Mouse (Mus musculus): ENCODE results near the gene Rab5c. TPM values are rescaled to one million over a fixed set of nuclear protein-coding genes. Genes with fewer than 3 reads are reported as not detected.

The Rab5c gene
- polyA plus RNA-seq, 1 experiment from 2014 or later = 23.7 TPM

- H3K27me3 ChIP-seq (replicated peaks) = no peaks in the 10 kb centered on the region
- 0 out of 2 replicates have a peak, but pooled peaks cover 4% of the 10 kb centered on the region for H3K4me1 ChIP-seq
- no peak within 1 kb of the TSS for H3K4me3 ChIP-seq
- H3K27ac ChIP-seq = no peak within 1 kb of the TSS
- no peaks in the 10 kb centered on the region for H3K9me3 ChIP-seq
- 68% methylated on average over 7 of the region's 7 CpGs for WGBS
- peaks cover 47% of the 10 kb centered on the region for H3K36me3 ChIP-seq
- 0 out of 2 replicates have a peak within 1 kb of the TSS, but pooled peaks have one; percentile 13 for H3K9ac ChIP-seq
- H3K4me2 ChIP-seq (replicated peaks) = no peak within 1 kb of the TSS
- no peak for ATAC-seq (ENCODE audit: low FRiP score, low read depth)
These were observed 34.0 kb downstream of the Rab5c start, which contains the start of gene Dhx58 for GRCm38 (mm10) chr11:100703851-100704531. Gene Dhx58, minus strand, starts transcription at chr11:100704271.

DNA sequence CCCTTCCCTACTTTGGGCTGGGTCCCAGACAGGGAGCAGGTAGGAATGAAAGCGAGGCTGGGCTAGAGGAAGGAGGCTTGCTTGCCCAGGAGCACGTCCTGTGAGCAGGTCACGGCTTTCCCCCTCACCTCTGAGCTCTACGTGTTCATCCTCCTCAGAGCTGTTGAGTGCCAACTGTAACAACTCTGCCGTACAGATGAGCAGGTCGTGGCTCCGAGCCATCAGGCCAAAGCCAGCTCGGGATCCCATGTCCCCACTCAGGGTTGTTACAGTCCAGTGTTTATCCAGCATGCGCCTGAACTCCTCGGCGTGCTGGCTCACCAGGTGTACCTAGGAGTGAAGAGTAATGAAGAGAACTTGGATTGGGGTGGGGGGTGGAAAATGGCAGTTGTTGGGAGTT, 34.6 kb downstream of the Rab5c start:
- no peak for ATAC-seq (ENCODE audit: low FRiP score, low read depth)
- H3K9ac ChIP-seq = no peak overlapping the region
- H3K4me2 ChIP-seq (replicated peaks) = no peak overlapping the region
- H3K36me3 ChIP-seq = peaks cover 41% of the 10 kb centered on the region
- no peak overlapping the region for H3K4me3 ChIP-seq
- 0 out of 2 replicates have a peak, but pooled peaks cover 4% of the 10 kb centered on the region for H3K4me1 ChIP-seq
- no peaks in the 10 kb centered on the region for H3K27me3 ChIP-seq (replicated peaks)
- no peak overlapping the region for H3K27ac ChIP-seq
- 71% methylated on average over 11 of the region's 11 CpGs for WGBS
- no peaks in the 10 kb centered on the region for H3K9me3 ChIP-seq

- H3K4me3 ChIP-seq = no peak overlapping the region
- H3K4me1 ChIP-seq = 0 out of 2 replicates have a peak, but pooled peaks cover 4% of the 10 kb centered on the region
- H3K27me3 ChIP-seq (replicated peaks) = no peaks in the 10 kb centered on the region
- no peak overlapping the region for H3K27ac ChIP-seq
- no peak overlapping the region for H3K9ac ChIP-seq
- H3K36me3 ChIP-seq = peaks cover 36% of the 10 kb centered on the region
- 48% methylated on average over 7 of the region's 7 CpGs for WGBS
- H3K4me2 ChIP-seq (replicated peaks) = peak overlapping the region; percentile 44
- H3K9me3 ChIP-seq = no peaks in the 10 kb centered on the region
- 0 out of 2 replicates have a peak, but pooled peaks have one; percentile 17 for ATAC-seq (ENCODE audit: low FRiP score, low read depth)
These were observed 35.1 kb downstream of the Rab5c start for GRCm38 (mm10) chr11:100702906-100703305.

DNA sequence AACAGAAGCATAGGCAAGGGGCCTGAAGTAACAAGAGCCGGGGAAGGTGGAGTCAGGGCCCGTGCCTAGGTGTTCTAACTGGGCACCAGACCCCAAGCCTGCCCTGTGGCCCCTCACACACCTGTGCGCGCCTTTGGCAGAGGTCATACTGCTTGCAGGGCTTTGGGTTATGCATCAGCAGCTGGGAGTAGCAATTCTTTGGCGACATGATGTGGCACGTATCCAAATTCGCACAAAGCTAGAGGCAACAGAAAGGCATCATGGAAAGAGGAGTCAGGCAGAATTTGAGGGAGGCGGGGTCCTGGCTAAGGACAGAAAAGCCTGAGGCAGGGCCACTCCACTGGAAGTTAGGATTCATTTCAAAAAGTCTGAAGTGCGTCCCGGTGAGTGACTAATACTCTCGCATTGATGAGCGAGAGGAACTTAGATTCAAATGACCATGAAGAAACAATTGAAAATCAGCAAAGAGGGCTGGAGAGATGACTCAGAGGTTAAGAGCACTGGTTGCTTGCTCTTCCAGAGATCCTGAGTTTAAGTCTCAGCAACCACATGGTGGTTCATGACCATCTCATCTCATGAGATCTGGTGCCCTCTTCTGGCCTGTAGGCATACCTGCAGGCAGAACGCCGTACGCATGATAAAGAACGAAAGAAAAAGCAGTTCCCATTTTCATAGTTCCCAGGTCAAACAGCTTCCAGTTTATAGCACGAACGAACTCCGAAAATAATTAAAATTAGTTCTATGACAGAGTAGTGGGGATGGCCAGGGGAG, 35.7 kb downstream of the Rab5c start:
- ATAC-seq (ENCODE audit: low FRiP score, low read depth) = no peak

DNA sequence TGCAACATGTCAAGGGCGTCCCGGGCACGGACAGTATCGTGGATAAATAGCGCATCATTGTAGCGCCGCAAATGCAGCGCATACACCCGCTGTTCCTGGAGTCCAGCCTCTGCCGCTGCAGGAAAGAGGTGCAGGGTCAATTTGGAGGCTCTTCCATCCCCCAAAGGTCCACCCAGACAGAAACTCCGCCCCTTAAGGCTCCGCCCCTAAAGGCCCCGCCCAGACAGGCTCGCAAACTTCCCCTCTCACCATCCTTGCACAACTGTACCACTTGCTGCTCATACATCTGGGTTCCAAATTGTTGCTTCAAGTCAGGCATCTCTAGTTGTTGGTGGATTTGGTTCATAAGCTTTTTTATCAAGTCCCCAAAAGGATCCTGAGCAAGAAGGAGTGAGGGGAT, 36.7 kb downstream of the Rab5c start:
- Histone ChIP-seq H3K4me1 (0 out of 2 replicates have a peak, but pooled peaks cover 4% of the 10 kb centered on the region), H3K9me3 (no peaks in the 10 kb centered on the region), H3K27ac (no peak overlapping the region), H3K36me3 (peaks cover 21% of the 10 kb centered on the region), H3K4me3 (no peak overlapping the region), H3K9ac (0 out of 2 replicates have a peak overlapping the region, but pooled peaks have one; percentile 5), H3K27me3 (replicated peaks) (no peaks in the 10 kb centered on the region), H3K4me2 (replicated peaks) (peak overlapping the region; percentile 46)
- ATAC-seq (ENCODE audit: low FRiP score, low read depth) = no peak
- WGBS = 3% methylated on average over 14 of the region's 14 CpGs

More for the DNA sequence above, 35.7 kb downstream of the Rab5c start:
- peak overlapping the region; percentile 44 for H3K4me2 ChIP-seq (replicated peaks)
- H3K27me3 ChIP-seq (replicated peaks) = no peaks in the 10 kb centered on the region
- no peak overlapping the region for H3K4me3 ChIP-seq
- no peak overlapping the region for H3K27ac ChIP-seq
- peaks cover 30% of the 10 kb centered on the region for H3K36me3 ChIP-seq
- no peaks in the 10 kb centered on the region for H3K9me3 ChIP-seq
- 39% methylated on average over 19 of the region's 19 CpGs for WGBS
- H3K4me1 ChIP-seq = 0 out of 2 replicates have a peak, but pooled peaks cover 4% of the 10 kb centered on the region
- no peak overlapping the region for H3K9ac ChIP-seq

- H3K4me2 ChIP-seq (replicated peaks) = peak overlapping the region; percentile 46; the same call in 1 of the 2 replicates
- H3K4me3 ChIP-seq = no peak overlapping the region
- H3K27ac ChIP-seq = no peak overlapping the region
These were observed 37.3 kb downstream of the Rab5c start for GRCm38 (mm10) chr11:100700710-100701109.

GRCm38 (mm10) chr11:100697921-100698320, 40.1 kb downstream of the Rab5c start:
- no peak overlapping the region for H3K27ac ChIP-seq

More at GRCm38 (mm10) chr11:100700710-100701109, 37.3 kb downstream of the Rab5c start:
- Histone ChIP-seq H3K36me3 (peaks cover 15% of the 10 kb centered on the region), H3K27me3 (replicated peaks) (no peaks in the 10 kb centered on the region), H3K9ac (0 out of 2 replicates have a peak overlapping the region, but pooled peaks have one; percentile 5), H3K9me3 (no peaks in the 10 kb centered on the region), H3K4me1 (0 out of 2 replicates have a peak, but pooled peaks cover 4% of the 10 kb centered on the region)
- WGBS = 75% methylated on average over 3 of the region's 3 CpGs
- no peak for ATAC-seq (ENCODE audit: low FRiP score, low read depth)

GRCm38 (mm10) chr11:100694926-100695325, 43.1 kb downstream of the Rab5c start:
- Histone ChIP-seq H3K4me2 (replicated peaks) (no peak overlapping the region), H3K9me3 (no peaks in the 10 kb centered on the region), H3K36me3 (no peaks in the 10 kb centered on the region), H3K27me3 (replicated peaks) (peaks cover 32% of the 10 kb centered on the region), H3K4me3 (no peak overlapping the region), H3K9ac (no peak overlapping the region), H3K27ac (no peak overlapping the region), H3K4me1 (peaks cover 9% of the 10 kb centered on the region)
- WGBS = 48% methylated on average over 5 of the region's 5 CpGs
- ATAC-seq (ENCODE audit: low FRiP score, low read depth) = no peak

More at GRCm38 (mm10) chr11:100697921-100698320, 40.1 kb downstream of the Rab5c start:
- Histone ChIP-seq H3K4me3 (no peak overlapping the region), H3K4me1 (0 out of 2 replicates have a peak, but pooled peaks cover 4% of the 10 kb centered on the region), H3K27me3 (replicated peaks) (0 out of 2 replicates have a peak, but pooled peaks cover 8% of the 10 kb centered on the region), H3K36me3 (no peaks in the 10 kb centered on the region), H3K4me2 (replicated peaks) (no peak overlapping the region), H3K9me3 (no peaks in the 10 kb centered on the region), H3K9ac (no peak overlapping the region)
- no peak for ATAC-seq (ENCODE audit: low FRiP score, low read depth)
- 71% methylated on average over 7 of the region's 7 CpGs for WGBS

- H3K27me3 ChIP-seq (replicated peaks) = peaks cover 32% of the 10 kb centered on the region
- ATAC-seq (ENCODE audit: low FRiP score, low read depth) = no peak
- no peak overlapping the region for H3K4me3 ChIP-seq
- H3K9ac ChIP-seq = no peak overlapping the region
- H3K4me1 ChIP-seq = peaks cover 9% of the 10 kb centered on the region
- WGBS = 11% methylated on average over 5 of the region's 5 CpGs
- H3K4me2 ChIP-seq (replicated peaks) = no peak overlapping the region
- H3K36me3 ChIP-seq = no peaks in the 10 kb centered on the region
- H3K27ac ChIP-seq = no peak overlapping the region
- H3K9me3 ChIP-seq = no peaks in the 10 kb centered on the region
These were observed 44.9 kb downstream of the Rab5c start for GRCm38 (mm10) chr11:100693154-100693553.

DNA sequence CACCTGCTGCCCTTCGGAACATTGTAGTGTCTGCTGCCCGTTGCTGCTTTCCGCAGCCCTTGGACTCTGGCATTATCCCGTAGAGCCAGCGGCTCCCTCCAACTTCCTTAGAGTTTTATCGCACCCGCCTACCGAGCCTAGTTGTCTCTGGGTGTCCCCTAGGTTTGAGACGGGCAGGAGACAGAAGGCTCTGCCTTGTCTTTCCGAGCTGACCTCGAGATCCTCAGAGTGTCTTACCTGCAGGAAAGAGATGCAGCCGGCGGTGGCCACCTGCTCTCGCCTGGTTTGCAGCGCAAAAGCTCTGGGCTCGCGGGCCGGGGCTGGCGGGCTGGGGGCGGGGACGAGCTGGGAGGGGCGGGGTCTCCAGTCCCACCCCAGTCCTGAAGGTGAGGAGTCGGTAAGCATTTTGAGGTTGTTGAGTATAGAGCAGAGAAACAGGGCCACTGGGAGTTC, 45.8 kb downstream of the Rab5c start, which contains the start of gene Zfp385c:
Zfp385c (minus strand) TSS at position 292 of the 453 bp plus-strand sequence.
- Histone ChIP-seq H3K9ac (0 out of 2 replicates have a peak within 1 kb of the TSS, but pooled peaks have one; percentile 26), H3K36me3 (no peaks in the 10 kb centered on the region), H3K9me3 (no peaks in the 10 kb centered on the region), H3K4me1 (peaks cover 9% of the 10 kb centered on the region), H3K27me3 (replicated peaks) (peaks cover 32% of the 10 kb centered on the region), H3K27ac (no peak within 1 kb of the TSS), H3K4me2 (replicated peaks) (peak within 1 kb of the TSS; percentile 56), H3K4me3 (peak within 1 kb of the TSS; percentile 5; the same call in 1 of the 2 replicates)
- 2% methylated on average over 23 of the region's 23 CpGs for WGBS
- no peak for ATAC-seq (ENCODE audit: low FRiP score, low read depth)

- H3K9ac ChIP-seq = no peak overlapping the region
- 79% methylated on average over 7 of the region's 7 CpGs for WGBS
- peaks cover 32% of the 10 kb centered on the region for H3K27me3 ChIP-seq (replicated peaks)
- no peaks in the 10 kb centered on the region for H3K36me3 ChIP-seq
- H3K4me1 ChIP-seq = peaks cover 9% of the 10 kb centered on the region
- H3K9me3 ChIP-seq = no peaks in the 10 kb centered on the region
- no peak overlapping the region for H3K4me3 ChIP-seq
- no peak overlapping the region for H3K4me2 ChIP-seq (replicated peaks)
- no peak overlapping the region for H3K27ac ChIP-seq
- ATAC-seq (ENCODE audit: low FRiP score, low read depth) = no peak
These were observed 47.6 kb downstream of the Rab5c start for GRCm38 (mm10) chr11:100690389-100690788.

DNA sequence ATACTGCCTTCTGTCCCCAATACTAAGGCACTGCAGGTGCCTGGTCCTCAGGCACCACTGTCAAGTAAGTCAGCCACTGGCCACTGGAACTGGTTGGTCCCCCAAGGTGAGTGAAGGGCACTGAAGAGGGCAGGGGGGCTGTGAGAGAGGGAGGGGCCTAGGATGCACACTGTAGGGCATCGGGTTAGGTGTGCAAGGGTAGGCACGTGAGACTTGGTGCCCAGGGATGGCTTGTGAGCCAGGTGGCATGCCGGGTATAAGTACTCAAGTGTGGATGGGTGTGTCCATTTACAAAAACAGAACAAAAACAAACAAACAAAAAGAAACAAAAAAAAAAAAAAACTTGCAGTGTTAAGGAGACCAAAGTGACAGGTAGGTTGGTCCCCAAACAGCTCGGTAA, 49.6 kb downstream of the Rab5c start:
- ATAC-seq (ENCODE audit: low FRiP score, low read depth) = no peak
- 81% methylated on average over 4 of the region's 4 CpGs for WGBS
- H3K4me3 ChIP-seq = no peak overlapping the region

More for the DNA sequence above, 49.6 kb downstream of the Rab5c start:
- no peaks in the 10 kb centered on the region for H3K9me3 ChIP-seq
- peaks cover 29% of the 10 kb centered on the region for H3K27me3 ChIP-seq (replicated peaks)
- H3K4me2 ChIP-seq (replicated peaks) = no peak overlapping the region
- H3K27ac ChIP-seq = no peak overlapping the region
- H3K9ac ChIP-seq = no peak overlapping the region
- peaks cover 9% of the 10 kb centered on the region for H3K4me1 ChIP-seq
- no peaks in the 10 kb centered on the region for H3K36me3 ChIP-seq

All from neural tube, embryonic 12.5 days (tissue).